Mouse (Mus musculus): ENCODE data around the gene Hs2st1.

Gene Hs2st1

DNA sequence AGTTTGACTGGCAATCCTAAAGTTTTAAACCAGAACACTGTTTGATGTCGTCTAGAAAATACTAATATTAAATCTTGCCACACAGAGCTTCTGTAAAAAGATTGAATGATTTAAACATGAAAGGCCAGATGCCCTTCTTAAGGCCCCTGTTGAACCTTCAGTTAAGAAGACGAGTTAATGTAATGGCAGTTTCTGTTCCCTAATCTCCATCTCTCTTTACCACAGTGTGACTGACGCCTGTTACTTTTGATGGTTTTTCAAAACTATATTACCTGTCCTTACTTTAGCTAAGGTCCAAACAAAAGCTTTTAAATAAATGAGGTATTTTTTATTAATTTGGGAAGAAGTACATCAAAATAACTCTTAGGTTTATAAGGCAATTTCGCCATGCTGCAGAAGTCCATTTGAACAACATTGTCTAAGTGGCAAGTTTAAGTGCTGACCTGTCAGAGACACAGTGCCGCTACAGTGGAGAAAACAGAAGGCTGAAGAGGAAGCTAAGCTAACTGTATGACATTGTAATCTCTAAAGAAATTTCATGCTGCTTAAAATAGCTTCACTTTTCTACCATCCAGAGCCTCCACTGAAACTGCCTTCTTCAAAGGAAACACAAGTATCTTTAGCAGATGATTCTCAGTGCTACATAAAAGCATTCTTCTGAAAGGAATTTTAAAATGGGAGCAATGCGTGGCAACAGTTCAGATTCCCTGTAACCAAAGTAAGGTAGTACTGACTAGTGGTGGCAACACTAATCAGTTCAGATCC lies 15.0 kb upstream of the Hs2st1 start:
- DNase-seq (ENCODE audit: low spot score): no peak

DNA sequence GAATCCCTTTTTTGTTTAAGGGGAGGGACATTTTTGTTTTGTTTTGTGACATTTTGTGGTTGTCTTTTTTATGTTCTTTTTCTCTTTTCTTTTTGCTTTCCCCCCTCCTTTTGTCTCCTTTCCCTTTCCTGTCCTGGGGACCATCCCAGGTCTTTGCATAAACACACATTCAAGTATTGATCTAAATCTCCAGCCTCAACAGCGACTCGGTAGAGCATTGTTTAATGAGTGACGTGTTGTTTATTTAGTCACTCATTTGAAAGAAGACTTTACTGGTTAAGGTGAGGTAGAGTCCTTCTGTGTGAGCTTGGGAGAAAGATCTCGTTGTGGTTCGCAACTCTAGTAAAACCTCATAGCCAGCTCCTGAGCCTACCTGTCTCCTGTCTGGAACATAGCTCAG lies 13.8 kb upstream of the Hs2st1 start:
- no peak for DNase-seq (ENCODE audit: low spot score)

DNA sequence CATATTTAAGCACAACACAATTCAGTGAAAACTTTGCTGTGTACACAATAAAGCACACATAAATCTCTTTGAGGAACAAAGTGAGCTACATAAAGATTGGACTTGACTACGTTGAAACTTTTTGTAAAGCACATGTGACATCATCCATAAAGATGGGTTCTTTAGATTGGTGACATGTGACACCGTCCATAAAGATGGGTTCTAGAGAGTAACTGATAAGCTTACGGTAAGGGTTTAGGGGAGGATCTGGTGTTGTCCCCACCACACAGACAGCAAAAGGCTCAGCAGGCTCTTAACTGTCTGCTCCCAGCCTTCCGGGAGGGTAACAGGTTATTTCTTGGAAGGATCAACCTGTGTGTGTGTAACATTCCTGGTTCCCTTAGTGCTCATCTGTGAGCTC lies 12.3 kb upstream of the Hs2st1 start:
- DNase-seq (ENCODE audit: low spot score): no peak

DNA sequence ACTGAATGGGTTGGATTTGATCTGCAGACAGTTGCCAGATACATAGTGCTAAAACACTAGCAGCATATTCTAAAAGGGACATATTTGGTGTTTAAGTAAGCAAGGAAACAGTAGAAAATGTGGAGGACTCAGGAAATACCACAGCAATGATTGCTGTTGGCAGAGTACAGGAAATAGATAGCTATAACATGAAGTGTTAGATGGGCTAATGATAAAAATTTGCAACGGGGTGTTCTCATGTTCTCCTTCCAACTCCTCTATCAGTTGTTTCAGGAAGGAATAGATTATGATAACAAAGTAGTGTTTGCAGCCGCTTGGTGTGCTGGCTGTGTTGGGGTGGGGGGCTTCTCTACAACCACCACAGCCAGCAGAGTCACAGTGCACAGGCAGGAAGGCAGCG lies 11.9 kb upstream of the Hs2st1 start:
- no peak for DNase-seq (ENCODE audit: low spot score)

GRCm38 (mm10) chr3:144580281-144580680 lies 10.3 kb upstream of the Hs2st1 start:
- no peak for DNase-seq (ENCODE audit: low spot score)

DNA sequence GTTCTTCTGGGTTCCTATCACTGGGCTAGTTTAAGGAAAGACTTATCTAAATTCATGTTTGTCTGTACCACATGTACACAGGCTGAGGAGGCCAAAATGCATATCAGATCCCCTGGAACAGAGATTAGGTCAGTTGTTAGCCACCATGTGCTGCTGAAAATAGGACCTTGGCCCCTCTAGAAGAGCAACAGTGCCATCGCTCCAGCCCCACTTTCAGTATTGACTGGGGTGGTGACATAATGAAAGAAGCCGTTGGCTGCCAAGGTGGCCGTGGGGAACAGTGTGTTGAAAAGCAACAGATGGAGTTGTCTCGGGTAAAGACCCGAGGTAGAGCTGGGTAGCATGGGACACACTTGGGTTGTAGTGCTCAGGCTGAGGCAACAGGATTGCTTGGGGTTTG lies 9.8 kb upstream of the Hs2st1 start:
- DNase-seq (ENCODE audit: low spot score): no peak

- no peak for DNase-seq (ENCODE audit: low spot score)
Observed at GRCm38 (mm10) chr3:144578921-144579320, 8.9 kb upstream of the Hs2st1 start.

DNA sequence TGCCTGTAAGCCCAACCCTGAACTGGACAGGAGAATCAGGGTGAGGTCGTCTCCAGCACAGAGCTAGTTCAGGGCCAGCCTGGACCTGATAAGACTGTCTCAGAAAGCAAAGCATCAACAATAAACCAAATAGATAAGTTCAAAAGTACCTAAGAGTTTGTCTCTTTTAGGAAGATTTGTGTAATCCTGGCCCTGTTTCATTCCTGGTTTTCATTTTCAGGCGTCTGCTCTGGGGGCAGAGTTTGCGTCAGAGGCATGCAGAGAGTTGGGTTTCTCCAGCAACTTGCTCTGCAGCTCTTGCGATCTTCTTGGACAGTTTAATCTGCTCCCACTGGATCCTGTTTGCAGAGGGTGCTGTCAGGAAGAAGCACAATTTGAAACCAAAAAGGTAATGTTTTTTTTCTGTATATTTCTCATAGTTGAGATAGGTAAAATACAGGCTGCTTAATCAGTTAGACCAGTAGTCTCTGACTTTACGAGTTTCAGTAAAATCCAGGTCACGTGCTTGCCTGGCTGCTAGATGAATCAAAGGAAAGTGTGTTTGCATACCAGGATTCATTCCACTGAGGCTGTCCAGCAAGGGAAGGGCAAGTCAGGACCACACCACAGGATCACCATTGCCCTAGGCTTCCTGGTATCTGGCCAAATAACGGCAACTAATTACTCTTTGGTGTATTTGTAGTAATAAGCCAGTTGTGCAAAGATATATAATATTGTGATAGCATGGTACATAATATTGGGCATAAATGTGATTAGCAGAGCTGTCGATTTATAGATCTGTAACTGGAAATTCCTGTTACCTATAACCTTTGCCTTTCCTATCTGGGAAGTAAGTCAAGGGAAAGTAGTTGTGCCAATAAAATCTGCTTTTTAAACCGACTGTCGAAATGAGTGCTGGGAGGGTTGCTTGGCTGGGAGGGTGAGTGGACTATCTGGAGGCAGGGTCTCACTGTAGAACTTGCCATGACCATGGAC lies 7.7 kb upstream of the Hs2st1 start:
- no peak for DNase-seq (ENCODE audit: low spot score)

DNA sequence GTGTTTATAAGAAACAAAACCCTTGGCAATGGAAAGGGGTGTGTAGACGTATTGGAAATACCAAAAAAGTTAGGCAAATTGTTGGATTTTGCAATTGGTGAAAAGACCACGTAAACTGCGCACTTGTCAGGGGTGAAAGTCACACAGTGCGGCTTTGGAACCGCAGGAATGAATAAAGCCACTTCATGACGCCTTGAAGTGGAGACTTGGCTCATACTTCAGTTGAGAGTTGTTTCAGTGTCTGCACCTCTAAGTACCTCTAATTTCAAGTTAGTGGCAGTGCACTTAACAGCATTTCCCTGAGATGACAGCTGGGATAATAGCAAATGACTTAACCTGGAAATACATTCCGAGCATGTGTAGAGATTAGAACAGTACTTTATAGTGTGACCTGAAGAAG lies 4.3 kb upstream of the Hs2st1 start:
- DNase-seq (ENCODE audit: low spot score): no peak

DNA sequence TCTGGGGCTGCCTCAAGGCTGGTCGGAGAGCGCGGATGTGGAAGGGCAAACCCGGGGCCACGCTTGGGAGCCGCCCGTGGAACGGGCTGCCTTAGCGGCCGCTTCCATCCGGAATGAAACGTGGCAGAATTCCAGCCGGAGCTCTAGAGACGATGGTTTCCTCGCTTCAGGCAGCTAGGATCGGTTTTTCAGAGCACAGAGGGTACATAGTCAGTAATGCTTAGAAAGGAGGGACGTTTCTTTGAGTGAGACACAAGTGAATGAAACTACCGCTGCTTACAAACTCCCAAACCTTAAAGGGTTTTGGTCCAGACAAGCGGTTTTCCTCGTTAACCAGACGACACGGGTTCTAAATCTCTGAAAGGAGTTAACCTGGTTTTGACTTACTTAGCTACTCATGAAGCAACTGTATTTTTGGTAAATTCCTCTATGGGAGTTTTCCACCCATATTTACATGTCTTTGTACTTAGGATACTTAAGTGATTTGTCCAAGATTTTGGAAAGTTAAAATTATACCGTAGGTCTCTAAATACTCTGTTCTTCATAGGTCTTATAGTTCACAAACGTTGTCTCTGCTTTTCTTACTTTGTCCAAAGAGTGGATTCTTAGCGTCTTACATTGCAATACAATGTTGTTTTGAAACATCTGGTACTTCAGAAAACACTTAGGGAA lies 971 bp upstream of the Hs2st1 start:
- DNase-seq (ENCODE audit: low spot score): no peak

DNA sequence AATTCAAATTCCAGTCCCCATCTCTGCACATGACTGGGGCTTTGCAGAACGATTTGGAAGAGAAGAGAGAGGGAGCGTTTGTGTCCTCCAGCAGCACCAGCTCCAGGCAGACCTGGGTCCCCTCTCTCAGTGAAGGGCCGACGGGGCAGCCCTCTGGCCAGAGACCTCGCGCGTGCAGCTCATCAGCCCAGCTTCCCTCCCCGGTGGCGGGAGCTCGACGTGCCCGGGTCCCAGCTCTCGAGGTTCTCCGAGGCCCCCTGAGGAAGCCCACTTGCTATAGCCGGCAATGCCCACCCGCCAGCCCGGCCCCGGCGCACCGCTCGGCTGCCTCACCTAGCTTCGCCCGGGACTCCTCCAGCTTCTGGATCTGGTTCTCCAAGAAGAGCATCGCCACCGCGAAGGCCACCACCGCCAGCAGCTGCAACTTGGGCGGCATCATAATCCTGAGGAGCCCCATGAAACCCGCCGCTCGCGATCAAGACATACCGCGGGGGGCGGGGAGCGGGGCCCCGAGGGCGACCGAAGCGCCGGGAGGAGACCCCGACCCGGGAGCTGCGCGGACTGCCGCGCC lies 495 bp downstream of the Hs2st1 start:
- no peak for DNase-seq (ENCODE audit: low spot score)

GRCm38 (mm10) chr3:144568861-144569361 lies 1.1 kb downstream of the Hs2st1 start:
- DNase-seq (ENCODE audit: low spot score): no peak

DNA sequence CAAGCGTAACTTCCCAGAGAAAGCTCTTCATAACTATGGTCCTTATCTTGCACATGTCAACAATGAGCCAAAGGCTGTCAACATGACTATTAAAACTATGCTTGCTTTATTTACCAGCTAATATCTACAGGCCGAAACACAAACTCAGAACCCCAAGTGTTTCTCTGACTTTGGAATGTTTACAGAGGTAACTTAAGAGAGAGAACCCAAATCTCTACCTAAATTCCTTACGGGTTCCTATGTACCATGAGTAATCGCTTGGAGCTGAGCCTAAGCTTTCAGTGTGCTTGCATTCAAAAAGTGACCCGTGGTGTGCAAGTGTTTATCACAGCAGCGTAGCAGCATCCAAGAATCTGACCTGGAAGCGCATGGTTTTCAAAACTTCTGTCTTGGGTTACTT lies 4.8 kb downstream of the Hs2st1 start:
- no peak for DNase-seq (ENCODE audit: low spot score)

GRCm38 (mm10) chr3:144563916-144564315 lies 6.1 kb downstream of the Hs2st1 start:
- no peak for DNase-seq (ENCODE audit: low spot score)

DNA sequence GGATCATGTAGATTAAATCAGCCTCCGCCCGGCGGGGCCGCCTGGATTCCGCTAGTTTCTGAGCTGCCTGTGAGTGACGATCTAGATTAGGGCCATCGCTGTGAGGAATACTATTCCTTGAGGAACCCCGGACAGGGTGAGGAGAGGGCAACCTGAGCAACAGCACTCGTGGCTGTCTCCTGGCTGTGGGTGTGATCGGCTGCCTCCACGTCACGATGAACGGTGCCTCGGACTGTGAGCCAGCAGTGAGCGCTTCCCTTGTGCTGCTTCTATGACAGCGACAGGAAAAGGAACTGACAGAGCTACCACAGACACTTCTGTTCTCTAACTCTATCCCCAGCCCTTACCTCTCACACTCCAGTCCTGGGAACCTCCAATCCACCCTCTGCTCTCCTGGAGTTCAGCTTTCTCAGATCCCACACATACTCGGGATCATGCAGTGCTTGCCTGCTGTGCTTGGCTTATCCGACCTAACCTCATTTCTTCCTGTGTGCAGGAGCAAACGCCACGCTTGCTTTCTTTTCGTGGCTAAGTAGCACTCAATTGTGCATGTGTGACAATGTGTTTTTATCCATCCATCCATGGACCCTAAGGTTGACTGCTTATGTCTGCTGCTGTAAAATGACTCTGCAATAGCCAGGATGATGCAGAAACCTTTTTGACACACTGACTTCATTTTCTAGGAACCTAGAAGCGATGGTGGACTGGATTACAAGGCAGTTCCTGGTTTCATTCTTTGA lies 8.3 kb downstream of the Hs2st1 start:
- no peak for DNase-seq (ENCODE audit: low spot score)

GRCm38 (mm10) chr3:144558274-144558673 lies 11.7 kb downstream of the Hs2st1 start:
- DNase-seq (ENCODE audit: low spot score): no peak

DNA sequence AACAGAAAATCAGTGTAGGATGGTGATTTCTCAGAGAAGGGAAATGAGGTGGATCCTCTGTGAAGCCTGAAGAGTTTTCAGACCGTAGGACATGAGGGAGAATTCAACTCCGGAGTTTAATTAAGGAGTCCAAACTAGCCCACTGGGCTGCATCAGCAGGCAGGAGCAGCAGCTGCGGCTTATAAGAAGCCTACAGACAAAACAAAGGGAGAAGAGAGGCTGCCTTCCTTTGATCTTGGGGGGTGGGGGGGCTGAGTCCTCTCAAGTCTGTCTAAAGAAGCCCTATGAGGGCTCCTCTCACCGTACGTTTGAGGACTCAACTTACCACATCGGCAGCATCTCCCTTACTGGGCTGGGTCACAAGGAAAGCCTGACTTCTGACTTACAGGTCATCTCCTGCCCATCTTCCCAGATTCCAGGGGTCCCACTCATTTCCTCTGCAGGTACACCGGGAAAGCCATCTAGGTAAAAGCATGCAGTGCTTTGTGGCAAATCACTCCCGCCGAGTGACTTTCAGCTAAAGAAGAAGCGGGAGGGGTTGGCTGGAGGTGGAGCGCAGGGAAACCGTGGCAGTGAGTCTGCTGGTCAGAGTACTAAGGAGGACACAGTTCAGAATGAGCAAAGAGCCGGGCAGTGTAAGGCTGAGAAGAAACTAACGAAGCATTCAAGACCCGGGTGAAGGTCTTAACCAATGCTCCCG lies 13.2 kb downstream of the Hs2st1 start:
- no peak for DNase-seq (ENCODE audit: low spot score)

- DNase-seq (ENCODE audit: low spot score): no peak
Observed at GRCm38 (mm10) chr3:144555144-144555543, 14.8 kb downstream of the Hs2st1 start.

DNA sequence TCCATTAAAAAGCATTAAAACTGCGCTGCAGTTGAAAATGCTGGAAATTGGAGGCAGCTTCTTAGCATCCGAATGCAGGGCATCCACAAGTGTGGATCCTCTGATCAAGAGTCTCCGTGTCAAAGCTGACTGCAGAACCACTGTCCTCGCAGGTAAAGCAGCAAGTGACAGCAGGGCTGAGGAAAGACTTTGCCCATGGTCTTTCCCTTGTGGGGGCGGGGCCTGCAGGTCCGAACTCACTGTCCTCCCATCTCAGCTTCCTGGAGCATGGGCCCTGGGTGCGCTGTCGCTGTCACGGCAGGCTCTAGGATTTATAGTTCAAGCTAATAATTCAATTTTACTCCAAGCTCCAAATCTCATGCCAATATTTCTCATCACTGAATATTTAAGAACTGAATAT lies 15.5 kb downstream of the Hs2st1 start:
- DNase-seq (ENCODE audit: low spot score): no peak

DNA sequence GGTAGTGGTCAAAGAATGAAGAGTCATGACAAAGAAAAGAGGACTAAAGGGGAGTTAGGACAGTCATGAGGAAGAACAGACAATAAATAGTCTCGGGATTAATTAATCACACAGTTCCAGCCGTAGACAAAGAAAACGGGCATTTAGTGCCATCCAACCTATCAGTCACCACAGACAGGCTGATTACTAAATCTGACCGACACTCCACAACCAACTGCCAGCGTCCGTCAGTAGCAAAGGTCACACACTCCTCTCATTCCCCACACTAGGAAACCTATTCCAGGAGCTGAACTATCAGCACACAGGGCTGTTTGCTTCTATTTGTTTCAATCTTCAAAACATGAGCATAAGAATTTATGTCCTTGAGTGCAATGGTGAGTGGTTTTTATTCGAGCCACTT lies 16.0 kb downstream of the Hs2st1 start:
- DNase-seq (ENCODE audit: low spot score): no peak

- no peak for DNase-seq (ENCODE audit: low spot score)
Observed at GRCm38 (mm10) chr3:144551416-144551815, 18.6 kb downstream of the Hs2st1 start.
